In genomic region chr8:34305542-34306485, GRCm38 (mm10) we compare ENCODE assay signal across 24 mouse cellular contexts.
A peak's percentile ranks its signal among the peaks of the same experiment; 100 is the strongest.
DNase-seq lines count a peak whose midpoint lies in the region; ATAC-seq and TF ChIP-seq lines count a peak whose summit lies in the region.
"Had no signal": no experiment of that assay in that cellular context is flagged by ENCODE, and none has a peak within 500 bp of the region (broad histone marks: within the 10 kb centered on the region; RNA-seq: fewer than 3 reads in every experiment).

No protein-coding gene starts in this region.

- peaks cover 8% of the 10 kb centered on the region; the same call in 1 of the 2 replicates for H3K9me3 ChIP-seq in hindbrain, embryonic 14.5 days (ENCODE audit: control insufficient read depth, low read length)
- no peaks in the 10 kb centered on the region for H3K9me3 ChIP-seq in hindbrain, embryonic 11.5 days (ENCODE audit: control insufficient read depth, low read length)
- H3K9me3 ChIP-seq in limb, embryonic 11.5 days (ENCODE audit: control insufficient read depth, low read length): no peaks in the 10 kb centered on the region
- no peaks in the 10 kb centered on the region for H3K9me3 ChIP-seq in limb, embryonic 10.5 days (replicated peaks)
- no peaks in the 10 kb centered on the region for H3K9me3 ChIP-seq in intestine, postnatal 0 days (ENCODE audit: control insufficient read depth)
- peaks cover 14% of the 10 kb centered on the region; the same call in 1 of the 2 replicates for H3K9me3 ChIP-seq in hindbrain, embryonic 13.5 days
- H3K9me3 ChIP-seq: heart, embryonic 10.5 days; hindbrain, embryonic 15.5 days had no signal

- no peak overlapping the region for H3K4me2 ChIP-seq in hindbrain, embryonic 14.5 days (replicated peaks)
- H3K4me2 ChIP-seq in hindbrain, embryonic 11.5 days (replicated peaks; ENCODE audit: low read depth, low read length): no peak overlapping the region
- H3K4me2 ChIP-seq in limb, embryonic 11.5 days (ENCODE audit: low read depth, severe bottlenecking): no peak overlapping the region
- H3K4me2 ChIP-seq in intestine, postnatal 0 days (replicated peaks; ENCODE audit: low read depth): peak overlapping the region; percentile 30
- no peak overlapping the region for H3K4me2 ChIP-seq in hindbrain, embryonic 13.5 days
- H3K4me2 ChIP-seq: hindbrain, embryonic 15.5 days; midbrain, embryonic 13.5 days had no signal

- no peak for ATAC-seq in hindbrain, embryonic 14.5 days (ENCODE audit: low FRiP score)
- ATAC-seq in hindbrain, embryonic 11.5 days (ENCODE audit: low FRiP score): no peak
- ATAC-seq in limb, embryonic 11.5 days (ENCODE audit: insufficient number of reproducible peaks, low FRiP score, low TSS enrichment, low read depth): no peak
- peak; percentile 75 for ATAC-seq in intestine, postnatal 0 days
- ATAC-seq in hindbrain, embryonic 13.5 days (ENCODE audit: low FRiP score): no peak
- ATAC-seq: forebrain, embryonic 14.5 days; midbrain, embryonic 13.5 days had no signal

- H3K36me3 ChIP-seq in hindbrain, embryonic 14.5 days (replicated peaks; ENCODE audit: control insufficient read depth, insufficient read depth): no peaks in the 10 kb centered on the region
- no peaks in the 10 kb centered on the region for H3K36me3 ChIP-seq in hindbrain, embryonic 11.5 days (ENCODE audit: control insufficient read depth, insufficient read depth, low read length)
- H3K36me3 ChIP-seq in limb, embryonic 11.5 days (ENCODE audit: control insufficient read depth, insufficient read depth, low read length): no peaks in the 10 kb centered on the region
- H3K36me3 ChIP-seq in limb, embryonic 10.5 days: no peaks in the 10 kb centered on the region
- no peaks in the 10 kb centered on the region for H3K36me3 ChIP-seq in intestine, postnatal 0 days (ENCODE audit: control insufficient read depth, insufficient read depth)
- no peaks in the 10 kb centered on the region for H3K36me3 ChIP-seq in hindbrain, embryonic 13.5 days
- H3K36me3 ChIP-seq: G1E; heart, embryonic 10.5 days; hindbrain, embryonic 15.5 days; midbrain, embryonic 13.5 days had no signal

- no peak overlapping the region for H3K27ac ChIP-seq in hindbrain, embryonic 14.5 days
- H3K27ac ChIP-seq in hindbrain, embryonic 11.5 days (ENCODE audit: low read depth, low read length): no peak overlapping the region
- no peak overlapping the region for H3K27ac ChIP-seq in limb, embryonic 11.5 days (replicated peaks; ENCODE audit: low read depth, low read length)
- no peak overlapping the region for H3K27ac ChIP-seq in limb, embryonic 10.5 days
- no peak overlapping the region for H3K27ac ChIP-seq in intestine, postnatal 0 days (ENCODE audit: low read depth, low read length)
- no peak overlapping the region for H3K27ac ChIP-seq in hindbrain, embryonic 13.5 days
- H3K27ac ChIP-seq: heart, embryonic 10.5 days; hindbrain, embryonic 15.5 days; midbrain, embryonic 13.5 days had no signal

- no peak overlapping the region for H3K9ac ChIP-seq in hindbrain, embryonic 14.5 days
- H3K9ac ChIP-seq in hindbrain, embryonic 11.5 days (ENCODE audit: low read depth, low read length): no peak overlapping the region
- H3K9ac ChIP-seq in limb, embryonic 11.5 days (ENCODE audit: low read length): no peak overlapping the region
- no peak overlapping the region for H3K9ac ChIP-seq in intestine, postnatal 0 days (ENCODE audit: low read depth, low read length)
- H3K9ac ChIP-seq in hindbrain, embryonic 13.5 days: no peak overlapping the region
- H3K9ac ChIP-seq: hindbrain, embryonic 15.5 days; midbrain, embryonic 13.5 days had no signal

- peak; percentile 31 for DNase-seq in hindbrain, embryonic 14.5 days (ENCODE audit: low spot score)
- DNase-seq in hindbrain, embryonic 11.5 days (ENCODE audit: low spot score): no peak
- peak; percentile 23 for DNase-seq in limb, embryonic 11.5 days (ENCODE audit: low spot score)
- DNase-seq in limb, embryonic 10.5 days (ENCODE audit: low spot score): no peak
- peak; percentile 2 for DNase-seq in NIH3T3 (ENCODE audit: low read depth)
- DNase-seq in gastrocnemius, postnatal 25 days: no peak
- DNase-seq: adrenal gland, postnatal 36 days; cerebellum, adult 18-20 months; cerebellum, postnatal 25 days; embryo, embryonic 11 days; kidney, postnatal 10 days; liver; lung, postnatal 14 days; retina, postnatal 1 day; right cerebral cortex, postnatal 4 days had no signal

- no peak for TF ChIP-seq CTCF in intestine, postnatal 0 days (IDR thresholded peaks at IDR 0.05; ENCODE audit: low read depth)

- no peak overlapping the region for H3K4me3 ChIP-seq in hindbrain, embryonic 14.5 days (replicated peaks; ENCODE audit: low read length)
- H3K4me3 ChIP-seq in hindbrain, embryonic 11.5 days (ENCODE audit: low read depth, low read length): no peak overlapping the region
- H3K4me3 ChIP-seq in limb, embryonic 11.5 days (ENCODE audit: low read depth, low read length): no peak overlapping the region
- H3K4me3 ChIP-seq in limb, embryonic 10.5 days: no peak overlapping the region
- H3K4me3 ChIP-seq in intestine, postnatal 0 days (ENCODE audit: low read depth, low read length): no peak overlapping the region
- H3K4me3 ChIP-seq in hindbrain, embryonic 13.5 days: no peak overlapping the region
- H3K4me3 ChIP-seq: erythroblast, embryonic 14.5 days; heart, embryonic 10.5 days; hindbrain, embryonic 15.5 days; midbrain, embryonic 13.5 days; myocyte had no signal

- 65% methylated on average over 7 of the region's 7 CpGs for WGBS in hindbrain, embryonic 14.5 days
- WGBS in hindbrain, embryonic 11.5 days: 71% methylated on average over 7 of the region's 7 CpGs
- WGBS in limb, embryonic 11.5 days: 33% methylated on average over 7 of the region's 7 CpGs
- WGBS in limb, embryonic 10.5 days: 58% methylated on average over 7 of the region's 7 CpGs
- WGBS in intestine, postnatal 0 days: 21% methylated on average over 7 of the region's 7 CpGs
- 66% methylated on average over 7 of the region's 7 CpGs for WGBS in hindbrain, embryonic 13.5 days

- no peaks in the 10 kb centered on the region for H3K27me3 ChIP-seq in hindbrain, embryonic 14.5 days (ENCODE audit: control insufficient read depth, insufficient read depth, low read length)
- no peaks in the 10 kb centered on the region for H3K27me3 ChIP-seq in hindbrain, embryonic 11.5 days (ENCODE audit: control insufficient read depth, insufficient read depth, low read length)
- no peaks in the 10 kb centered on the region for H3K27me3 ChIP-seq in limb, embryonic 11.5 days (ENCODE audit: control insufficient read depth, insufficient read depth, low read length)
- H3K27me3 ChIP-seq in limb, embryonic 10.5 days (ENCODE audit: low read depth, poor library complexity, severe bottlenecking): no peaks in the 10 kb centered on the region
- H3K27me3 ChIP-seq in intestine, postnatal 0 days (replicated peaks; ENCODE audit: control insufficient read depth, insufficient read depth, low read length): no peaks in the 10 kb centered on the region
- no peaks in the 10 kb centered on the region for H3K27me3 ChIP-seq in hindbrain, embryonic 13.5 days
- H3K27me3 ChIP-seq: hindbrain, embryonic 15.5 days; midbrain, embryonic 13.5 days had no signal

- no peaks in the 10 kb centered on the region for H3K4me1 ChIP-seq in hindbrain, embryonic 14.5 days (replicated peaks; ENCODE audit: control insufficient read depth, insufficient read depth, low read length)
- H3K4me1 ChIP-seq in hindbrain, embryonic 11.5 days (replicated peaks; ENCODE audit: control insufficient read depth, insufficient read depth, low read length): no peaks in the 10 kb centered on the region
- H3K4me1 ChIP-seq in limb, embryonic 11.5 days (ENCODE audit: control insufficient read depth, insufficient read depth, low read length): peaks cover 5% of the 10 kb centered on the region; the same call in 1 of the 2 replicates
- peaks cover 8% of the 10 kb centered on the region; the same call in 1 of the 2 replicates for H3K4me1 ChIP-seq in limb, embryonic 10.5 days
- H3K4me1 ChIP-seq in intestine, postnatal 0 days (replicated peaks; ENCODE audit: control insufficient read depth, insufficient read depth, low read length): 0 out of 2 replicates have a peak, but pooled peaks cover 2% of the 10 kb centered on the region
- peaks cover 5% of the 10 kb centered on the region for H3K4me1 ChIP-seq in hindbrain, embryonic 13.5 days (replicated peaks)

Comparison
In these comparisons a context has a peak if more than half of its experiments do, and no peak if none do; other contexts are left out.
1. DNase-seq: peak in hindbrain, embryonic 14.5 days (single experiment), limb, embryonic 11.5 days (single experiment) and NIH3T3 (single experiment); none in hindbrain, embryonic 11.5 days (single experiment), limb, embryonic 10.5 days (single experiment) and gastrocnemius, postnatal 25 days (single experiment).